Mouse (Mus musculus) frontal cortex, adult 2 months (tissue): ENCODE measurements around the gene Hoxd3. TPM values are rescaled to one million over a fixed set of nuclear protein-coding genes. Genes with fewer than 3 reads are reported as not detected.

ENCODE experiments used
- DNase-seq, 2 experiments: peaks; one replicate each; pipeline ENCODE4 v3.0.0; 2022; ENCODE audit warnings: low spot score in 1 of 2; ENCODE audit errors: extremely low spot score in 1 of 2
- polyA plus RNA-seq: library from polyadenylated mRNA; depleted of rRNA; stranded (reverse); fragments of >200 nt; gene quantifications from 2 replicates; pipeline ENCODE4 v1.2.3, GENCODE M21; 2012

Hoxd3 gene
- polyA plus RNA-seq, 1 experiment: not detected

- no peak for DNase-seq
Measured at GRCm38 (mm10) chr2:74704393-74704998, 7.2 kb upstream of the Hoxd3 start, which contains the start of gene Hoxd8. Gene Hoxd8, plus strand, starts transcription at chr2:74704615.

GRCm38 (mm10) chr2:74704999-74705466, 6.7 kb upstream of the Hoxd3 start:
- DNase-seq: no peak

- DNase-seq: no peak
Measured at GRCm38 (mm10) chr2:74705467-74706089, 6.1 kb upstream of the Hoxd3 start.

- no peak for DNase-seq
Measured at GRCm38 (mm10) chr2:74706393-74706960, 5.2 kb upstream of the Hoxd3 start.

- no peak for DNase-seq
Measured at GRCm38 (mm10) chr2:74707599-74707998, 4.1 kb upstream of the Hoxd3 start.

GRCm38 (mm10) chr2:74708676-74709075, 3.1 kb upstream of the Hoxd3 start:
- no peak for DNase-seq

- DNase-seq: no peak
Measured at GRCm38 (mm10) chr2:74709465-74710419, 2.0 kb upstream of the Hoxd3 start.

GRCm38 (mm10) chr2:74710929-74711543, 691 bp upstream of the Hoxd3 start:
- DNase-seq: no peak

- no peak for DNase-seq
Measured at GRCm38 (mm10) chr2:74713239-74714150, 1.8 kb downstream of the Hoxd3 start.

- no peak for DNase-seq
Measured at GRCm38 (mm10) chr2:74714156-74714789, 2.5 kb downstream of the Hoxd3 start.

GRCm38 (mm10) chr2:74714881-74715280, 3.2 kb downstream of the Hoxd3 start:
- DNase-seq: no peak

- DNase-seq: peak; percentile 22 to 88
Measured at GRCm38 (mm10) chr2:74715504-74716241, 3.9 kb downstream of the Hoxd3 start.

- DNase-seq: no peak
Measured at GRCm38 (mm10) chr2:74720384-74720783, 8.7 kb downstream of the Hoxd3 start.

- no peak for DNase-seq
Measured at GRCm38 (mm10) chr2:74720955-74721491, 9.3 kb downstream of the Hoxd3 start.

- DNase-seq: no peak
Measured at GRCm38 (mm10) chr2:74721882-74722281, 10.2 kb downstream of the Hoxd3 start.

- DNase-seq: no peak
Measured at GRCm38 (mm10) chr2:74722949-74723348, 11.2 kb downstream of the Hoxd3 start.

- no peak for DNase-seq
Measured at GRCm38 (mm10) chr2:74724244-74725015, 12.7 kb downstream of the Hoxd3 start.
